Mouse (Mus musculus) ovary, adult 18-20 months (tissue): ENCODE results near the gene Gaa.
A peak's percentile ranks its signal among the peaks of the same experiment; 100 is the strongest.
"Not testable (repeated sequence)": the region's sequence is repeated elsewhere in the genome, so short reads cannot be mapped to it uniquely, and the experiment has no call there.

Experiments used
- DNase-seq: peaks from one replicate; pipeline ENCODE4 v3.0.0; 2022; ENCODE audit warnings: low spot score, mixed read lengths

Gene Gaa

GRCm38 (mm10) chr11:119252854-119253541 lies 14.7 kb upstream of the Gaa start:
- no peak for DNase-seq

GRCm38 (mm10) chr11:119256557-119256956 lies 11.1 kb upstream of the Gaa start:
- DNase-seq: not testable (repeated sequence)

- no peak for DNase-seq
These were observed 9.5 kb upstream of the Gaa start for GRCm38 (mm10) chr11:119258216-119258571.

GRCm38 (mm10) chr11:119258572-119259322 lies 8.9 kb upstream of the Gaa start:
- DNase-seq: peak; percentile 73

GRCm38 (mm10) chr11:119259977-119260376 lies 7.7 kb upstream of the Gaa start:
- no peak for DNase-seq

- no peak for DNase-seq
These were observed 3.3 kb upstream of the Gaa start for GRCm38 (mm10) chr11:119264413-119264812.

- no peak for DNase-seq
These were observed 1.9 kb upstream of the Gaa start for GRCm38 (mm10) chr11:119265811-119266210.

- DNase-seq: peak; percentile 44
These were observed 429 bp upstream of the Gaa start for GRCm38 (mm10) chr11:119267241-119267674.

- DNase-seq: no peak
These were observed 989 bp downstream of the Gaa start for GRCm38 (mm10) chr11:119268557-119269195.

- not testable (repeated sequence) for DNase-seq
These were observed 4.8 kb downstream of the Gaa start for GRCm38 (mm10) chr11:119272492-119272891.

GRCm38 (mm10) chr11:119273186-119273930 lies 5.7 kb downstream of the Gaa start:
- no peak for DNase-seq

- no peak for DNase-seq
These were observed 13.3 kb downstream of the Gaa start for GRCm38 (mm10) chr11:119281030-119281429.

GRCm38 (mm10) chr11:119285791-119286527 lies 18.3 kb downstream of the Gaa start:
- DNase-seq: no peak

- no peak for DNase-seq
These were observed 19.7 kb downstream of the Gaa start for GRCm38 (mm10) chr11:119287207-119287992.

GRCm38 (mm10) chr11:119292861-119293260 lies 25.2 kb downstream of the Gaa start:
- DNase-seq: not testable (repeated sequence)

GRCm38 (mm10) chr11:119297996-119298395 lies 30.3 kb downstream of the Gaa start:
- no peak for DNase-seq

GRCm38 (mm10) chr11:119298917-119299316 lies 31.2 kb downstream of the Gaa start:
- no peak for DNase-seq

GRCm38 (mm10) chr11:119299391-119300245 lies 31.9 kb downstream of the Gaa start, which contains the start of gene Eif4a3:
Gene Eif4a3 (minus strand): TSS chr11:119300089.
- peak; percentile 90 for DNase-seq

GRCm38 (mm10) chr11:119300246-119300935 lies 32.7 kb downstream of the Gaa start:
- no peak for DNase-seq
